12 mouse cellular contexts compared by ENCODE assay signal in the genomic region with DNA sequence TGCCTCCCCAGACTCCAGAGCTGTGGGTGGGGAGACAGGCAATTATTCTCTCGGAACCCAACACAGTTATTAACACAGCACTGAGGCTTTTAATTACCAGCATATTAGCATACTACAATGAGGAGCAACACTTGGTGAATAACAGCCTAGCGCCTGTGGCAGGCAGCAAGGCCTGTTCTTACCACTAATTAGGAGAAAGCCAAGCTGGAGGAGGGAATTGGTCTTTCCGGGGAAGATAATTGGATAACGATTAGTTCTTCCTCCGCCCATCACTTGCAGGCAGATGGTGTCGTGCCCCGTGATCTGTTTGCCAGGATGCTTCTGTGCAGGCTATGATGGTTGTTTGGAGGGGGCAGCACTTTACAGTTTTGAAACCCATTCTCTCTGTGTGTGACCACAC.
DNase-seq lines count a peak whose midpoint lies in the region; ATAC-seq lines count a peak whose summit lies in the region.
"Had no signal": no experiment of that assay in that cellular context is flagged by ENCODE, and none has a peak within 500 bp of the region (broad histone marks: within the 10 kb centered on the region; RNA-seq: fewer than 3 reads in every experiment).

No protein-coding gene starts in this region.

- peaks cover 36% of the 10 kb centered on the region for H3K4me1 ChIP-seq in hindbrain, embryonic 10.5 days (replicated peaks)
- no peaks in the 10 kb centered on the region for H3K4me1 ChIP-seq in intestine, embryonic 16.5 days (ENCODE audit: control insufficient read depth, insufficient read depth, low read length)
- H3K4me1 ChIP-seq in kidney, embryonic 14.5 days (ENCODE audit: control insufficient read depth, insufficient read depth, low read length): no peaks in the 10 kb centered on the region
- H3K4me1 ChIP-seq: liver, embryonic 15.5 days had no signal

- H3K27me3 ChIP-seq in hindbrain, embryonic 10.5 days (ENCODE audit: insufficient read depth, poor library complexity, severe bottlenecking): peaks cover 5% of the 10 kb centered on the region; the same call in 1 of the 2 replicates
- no peaks in the 10 kb centered on the region for H3K27me3 ChIP-seq in intestine, embryonic 16.5 days (replicated peaks; ENCODE audit: control insufficient read depth, insufficient read depth, low read length)
- no peaks in the 10 kb centered on the region for H3K27me3 ChIP-seq in kidney, embryonic 14.5 days (ENCODE audit: control insufficient read depth, insufficient read depth, low read length)
- H3K27me3 ChIP-seq: liver, embryonic 15.5 days had no signal

- peak; percentile 37 for DNase-seq in left cerebral cortex, postnatal 4 days
- DNase-seq in left cerebral cortex, postnatal 25 days (ENCODE audit: low spot score in 2 of 2): no peak
- no peak for DNase-seq in hindbrain, embryonic 10.5 days (ENCODE audit: low spot score)
- peak; percentile 54 to 77 for DNase-seq in layer of hippocampus, postnatal 14 days (ENCODE audit: low spot score in 2 of 2)
- DNase-seq in telencephalon, adult 2 months (ENCODE audit: low read depth, low spot score): peak; percentile 57
- no peak for DNase-seq in lung, adult 18-20 months
- DNase-seq: adrenal gland, postnatal 25 days; cerebellum, adult 9-10 months had no signal

- no peaks in the 10 kb centered on the region for H3K9me3 ChIP-seq in hindbrain, embryonic 10.5 days
- H3K9me3 ChIP-seq in intestine, embryonic 16.5 days (ENCODE audit: control insufficient read depth, low read length): peaks cover 3% of the 10 kb centered on the region; the same call in 1 of the 2 replicates
- no peaks in the 10 kb centered on the region; the same call in 1 of the 2 replicates for H3K9me3 ChIP-seq in kidney, embryonic 14.5 days (ENCODE audit: control insufficient read depth, low read length)
- H3K9me3 ChIP-seq: liver, embryonic 15.5 days had no signal

- no peaks in the 10 kb centered on the region for H3K36me3 ChIP-seq in hindbrain, embryonic 10.5 days
- no peaks in the 10 kb centered on the region for H3K36me3 ChIP-seq in intestine, embryonic 16.5 days (ENCODE audit: control insufficient read depth, insufficient read depth, low read length)
- H3K36me3 ChIP-seq in kidney, embryonic 14.5 days (ENCODE audit: control insufficient read depth, insufficient read depth, low read length): no peaks in the 10 kb centered on the region
- H3K36me3 ChIP-seq: liver, embryonic 15.5 days had no signal

- intact Hi-C loops in left cerebral cortex, postnatal 4 days (cut with DNase I): no loop called here
- intact Hi-C loops in left cerebral cortex, postnatal 25 days (cut with DNase I): no loop called here

- no peak overlapping the region for H3K4me3 ChIP-seq in hindbrain, embryonic 10.5 days
- no peak overlapping the region for H3K4me3 ChIP-seq in intestine, embryonic 16.5 days (ENCODE audit: low read length)
- no peak overlapping the region for H3K4me3 ChIP-seq in kidney, embryonic 14.5 days (ENCODE audit: low read length)
- H3K4me3 ChIP-seq: liver, embryonic 15.5 days had no signal

- H3K4me2 ChIP-seq in intestine, embryonic 16.5 days (ENCODE audit: low read depth, low read length): no peak overlapping the region
- H3K4me2 ChIP-seq in kidney, embryonic 14.5 days (replicated peaks; ENCODE audit: low read depth, low read length): no peak overlapping the region
- H3K4me2 ChIP-seq: liver, embryonic 15.5 days had no signal

- peak overlapping the region; percentile 40; the same call in 1 of the 2 replicates for H3K27ac ChIP-seq in hindbrain, embryonic 10.5 days
- H3K27ac ChIP-seq in intestine, embryonic 16.5 days (ENCODE audit: low read length): no peak overlapping the region
- H3K27ac ChIP-seq in kidney, embryonic 14.5 days (ENCODE audit: low read depth, low read length): no peak overlapping the region
- H3K27ac ChIP-seq: liver, embryonic 15.5 days had no signal

- no peak overlapping the region for H3K9ac ChIP-seq in intestine, embryonic 16.5 days (ENCODE audit: low read depth, low read length)
- H3K9ac ChIP-seq in kidney, embryonic 14.5 days (ENCODE audit: low read depth, low read length): no peak overlapping the region
- H3K9ac ChIP-seq: liver, embryonic 15.5 days had no signal

- WGBS in hindbrain, embryonic 10.5 days: 63% methylated on average over 7 of the region's 7 CpGs
- WGBS in intestine, embryonic 16.5 days: 57% methylated on average over 7 of the region's 7 CpGs
- 33% methylated on average over 7 of the region's 7 CpGs for WGBS in kidney, embryonic 14.5 days

- ATAC-seq in intestine, embryonic 16.5 days: no peak
- no peak for ATAC-seq in kidney, embryonic 14.5 days (ENCODE audit: low FRiP score, low TSS enrichment)
- ATAC-seq: Patski had no signal

Comparison
In these comparisons a context has a peak if more than half of its experiments do, and no peak if none do; other contexts are left out.
1. DNase-seq: peak in left cerebral cortex, postnatal 4 days (single experiment), layer of hippocampus, postnatal 14 days (2 of 2) and telencephalon, adult 2 months (single experiment); none in left cerebral cortex, postnatal 25 days (0 of 2), hindbrain, embryonic 10.5 days (single experiment) and lung, adult 18-20 months (0 of 2).